34 mouse cellular contexts compared by ENCODE assay signal in genomic region chr17:46586327-46586726, GRCm38 (mm10). TPM values are rescaled to one million over a fixed set of nuclear protein-coding genes. Genes with fewer than 3 reads are reported as not detected.
"Had no signal": no experiment of that assay in that cellular context is flagged by ENCODE, and none has a peak within 500 bp of the region (broad histone marks: within the 10 kb centered on the region; RNA-seq: fewer than 3 reads in every experiment).

No protein-coding gene starts in this region.

- H3K27ac ChIP-seq: limb, embryonic 10.5 days; limb, embryonic 12.5 days; limb, embryonic 13.5 days; limb, embryonic 15.5 days; liver, embryonic 12.5 days; liver, embryonic 13.5 days; liver, embryonic 14.5 days; liver, embryonic 15.5 days; lung, embryonic 15.5 days; macrophage; midbrain, embryonic 10.5 days; midbrain, embryonic 12.5 days; midbrain, embryonic 13.5 days; midbrain, embryonic 15.5 days; neural tube, embryonic 12.5 days; neural tube, embryonic 13.5 days had no signal

- H3K9ac ChIP-seq: limb, embryonic 12.5 days; limb, embryonic 13.5 days; limb, embryonic 15.5 days; liver, embryonic 12.5 days; liver, embryonic 13.5 days; liver, embryonic 14.5 days; liver, embryonic 15.5 days; liver, postnatal 0 days; lung, embryonic 14.5 days; lung, embryonic 15.5 days; midbrain, embryonic 12.5 days; midbrain, embryonic 13.5 days; midbrain, embryonic 15.5 days; neural tube, embryonic 12.5 days; neural tube, embryonic 13.5 days had no signal

- H3K36me3 ChIP-seq: liver, embryonic 13.5 days; liver, embryonic 15.5 days had no signal

- H3K4me3 ChIP-seq: limb, embryonic 10.5 days; limb, embryonic 12.5 days; limb, embryonic 13.5 days; limb, embryonic 15.5 days; liver, embryonic 12.5 days; liver, embryonic 13.5 days; liver, embryonic 15.5 days; lung, embryonic 15.5 days; megakaryocyte, embryonic 14.5 days; midbrain, embryonic 10.5 days; midbrain, embryonic 12.5 days; midbrain, embryonic 13.5 days; midbrain, embryonic 15.5 days; myocyte; neural tube, embryonic 12.5 days; neural tube, embryonic 13.5 days had no signal

- DNase-seq: left cerebral cortex, postnatal 4 days; liver; liver, embryonic 13.5 days; liver, postnatal 0 days; lung, adult 18-20 months; lung, adult 2 months; lung, embryonic 14.5 days; lung, postnatal 10 days; lung, postnatal 14 days; lung, postnatal 36 days; lung, postnatal 4 days; midbrain, embryonic 14.5 days had no signal

- H3K4me2 ChIP-seq: limb, embryonic 12.5 days; limb, embryonic 13.5 days; limb, embryonic 15.5 days; liver, embryonic 11.5 days; liver, embryonic 12.5 days; liver, embryonic 13.5 days; liver, embryonic 15.5 days; lung, embryonic 14.5 days; lung, embryonic 15.5 days; midbrain, embryonic 11.5 days; midbrain, embryonic 12.5 days; midbrain, embryonic 13.5 days; midbrain, embryonic 15.5 days; neural tube, embryonic 12.5 days; neural tube, embryonic 13.5 days had no signal

- H3K4me1 ChIP-seq: limb, embryonic 10.5 days; limb, embryonic 12.5 days; limb, embryonic 13.5 days; limb, embryonic 15.5 days; midbrain, embryonic 10.5 days; midbrain, embryonic 12.5 days; midbrain, embryonic 13.5 days; midbrain, embryonic 15.5 days; neural tube, embryonic 12.5 days; neural tube, embryonic 13.5 days had no signal

- H3K27me3 ChIP-seq: limb, embryonic 12.5 days; limb, embryonic 13.5 days; limb, embryonic 15.5 days; liver, embryonic 12.5 days; liver, embryonic 13.5 days; liver, embryonic 15.5 days; lung, embryonic 15.5 days; midbrain, embryonic 12.5 days; midbrain, embryonic 13.5 days; midbrain, embryonic 15.5 days; neural tube, embryonic 12.5 days; neural tube, embryonic 13.5 days had no signal

- ATAC-seq: liver, embryonic 12.5 days; liver, postnatal 0 days; lung, postnatal 0 days; midbrain, embryonic 13.5 days; midbrain, embryonic 15.5 days; midbrain, embryonic 16.5 days had no signal

- H3K9me3 ChIP-seq: limb, embryonic 10.5 days; limb, embryonic 12.5 days; limb, embryonic 13.5 days; limb, embryonic 15.5 days; liver, embryonic 12.5 days; liver, embryonic 13.5 days; liver, embryonic 15.5 days; lung, embryonic 15.5 days; megakaryocyte, embryonic 14.5 days; midbrain, embryonic 10.5 days; midbrain, embryonic 12.5 days; midbrain, embryonic 13.5 days; midbrain, embryonic 15.5 days; neural tube, embryonic 12.5 days; neural tube, embryonic 13.5 days had no signal

RNA-seq across cellular contexts. Expression of gene Ptk7, which starts 43.0 kb away (rescaled TPM):
- total RNA-seq: monocyte, adult 5-6 weeks had no signal
